Mouse (Mus musculus): ENCODE results near the gene Cyb5r3.

Gene Cyb5r3

DNA sequence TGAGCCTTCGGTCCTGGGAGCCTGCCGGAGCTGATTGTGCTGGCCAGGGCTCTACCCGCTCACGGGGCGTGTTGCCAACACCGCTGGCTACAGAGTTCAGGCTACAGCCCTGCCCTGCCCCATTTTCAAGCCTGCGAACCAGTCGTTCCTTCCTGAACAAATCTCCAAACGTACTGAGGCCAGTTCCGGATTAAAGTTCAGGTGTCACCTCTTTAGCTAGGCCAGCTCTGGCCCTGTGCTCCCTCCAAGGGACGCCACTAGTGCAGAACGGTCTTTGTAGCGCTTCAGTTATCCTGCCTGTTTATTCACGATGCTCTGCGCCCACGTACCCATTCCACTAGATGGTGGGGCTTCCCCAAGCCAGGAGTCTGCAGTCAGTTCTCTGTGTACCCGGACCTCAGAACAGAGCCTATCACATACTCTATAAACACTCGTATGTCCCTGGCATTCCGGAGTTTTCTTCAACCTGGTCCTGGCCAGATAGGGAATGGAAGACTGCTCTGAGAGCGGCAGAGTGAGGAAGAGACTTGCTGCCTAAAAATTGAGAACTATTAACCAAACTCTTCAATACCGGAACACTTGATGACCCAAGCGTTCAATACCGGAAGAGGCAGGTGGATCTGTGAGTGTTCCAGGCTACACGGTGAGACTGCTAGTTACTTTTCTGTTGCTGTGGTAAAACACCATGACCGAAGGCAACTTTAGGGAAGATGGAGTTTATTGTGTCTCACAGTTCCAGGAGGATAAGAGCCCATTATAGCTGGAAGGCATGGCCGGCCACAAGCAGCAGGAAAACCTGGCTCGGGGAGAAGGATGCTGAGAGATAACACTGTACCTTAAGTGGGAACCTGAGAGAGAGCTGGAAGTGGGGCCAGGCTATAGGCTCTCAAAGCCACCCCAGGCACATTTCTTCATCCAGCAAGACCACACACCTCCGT, at the start of gene Cyb5r3:
Gene Cyb5r3, minus strand, starts transcription at position 101 of the 938 bp plus-strand sequence.
- no peak for DNase-seq (ENCODE audit: low read depth, low spot score)

DNA sequence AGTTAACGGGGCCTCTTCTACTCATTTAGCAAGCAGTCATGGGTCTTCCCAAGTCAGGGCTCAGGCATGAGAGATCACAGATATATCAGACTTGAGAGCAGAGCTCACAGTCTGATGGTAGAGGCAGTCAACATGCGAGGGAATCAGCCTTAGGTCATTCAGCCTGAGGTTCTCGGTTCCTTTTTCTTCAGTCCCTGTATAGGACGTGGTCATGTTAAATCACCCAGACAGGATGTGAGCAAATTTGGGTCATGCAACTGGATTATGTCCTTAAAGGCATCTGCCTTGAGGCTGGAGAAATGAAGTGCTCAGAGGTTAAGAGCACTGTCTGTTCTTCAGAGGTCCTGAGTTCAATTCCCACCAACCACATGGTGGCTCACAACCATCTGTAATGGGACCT, 49.3 kb upstream of the Cyb5r3 start:
- DNase-seq (ENCODE audit: low read depth, low spot score), result no peak

DNA sequence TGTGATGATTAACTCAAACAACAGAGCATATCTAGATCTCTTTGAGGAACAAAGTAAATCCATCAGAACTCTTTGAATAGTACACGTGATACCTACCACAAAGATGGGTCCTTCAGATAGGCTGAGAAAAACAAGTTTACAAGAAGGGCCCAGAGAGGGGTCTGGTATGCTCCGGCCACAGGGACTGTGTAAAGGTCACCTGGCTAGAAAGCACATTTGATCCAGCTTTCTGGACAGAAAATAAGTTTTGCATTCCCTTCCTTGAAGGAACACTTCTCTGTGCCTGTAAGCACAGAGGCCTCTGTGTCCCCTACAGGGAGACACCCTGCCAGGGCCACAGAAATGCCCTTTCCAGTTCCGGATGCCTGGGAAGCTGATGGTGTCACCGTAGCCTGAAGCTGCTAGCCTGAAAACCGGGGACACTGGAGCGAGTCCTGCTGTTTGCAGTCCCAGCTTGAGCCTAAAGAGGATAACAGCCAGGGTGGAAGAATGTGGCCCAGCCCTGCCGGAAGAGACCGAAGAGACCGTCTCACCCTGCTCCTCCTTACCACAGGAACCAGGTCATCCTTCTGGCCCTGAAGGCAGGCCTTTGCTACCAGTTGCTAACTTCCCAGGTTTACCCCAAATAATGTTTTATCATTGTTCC, 48.1 kb upstream of the Cyb5r3 start:
- no peak for DNase-seq (ENCODE audit: low read depth, low spot score)

DNA sequence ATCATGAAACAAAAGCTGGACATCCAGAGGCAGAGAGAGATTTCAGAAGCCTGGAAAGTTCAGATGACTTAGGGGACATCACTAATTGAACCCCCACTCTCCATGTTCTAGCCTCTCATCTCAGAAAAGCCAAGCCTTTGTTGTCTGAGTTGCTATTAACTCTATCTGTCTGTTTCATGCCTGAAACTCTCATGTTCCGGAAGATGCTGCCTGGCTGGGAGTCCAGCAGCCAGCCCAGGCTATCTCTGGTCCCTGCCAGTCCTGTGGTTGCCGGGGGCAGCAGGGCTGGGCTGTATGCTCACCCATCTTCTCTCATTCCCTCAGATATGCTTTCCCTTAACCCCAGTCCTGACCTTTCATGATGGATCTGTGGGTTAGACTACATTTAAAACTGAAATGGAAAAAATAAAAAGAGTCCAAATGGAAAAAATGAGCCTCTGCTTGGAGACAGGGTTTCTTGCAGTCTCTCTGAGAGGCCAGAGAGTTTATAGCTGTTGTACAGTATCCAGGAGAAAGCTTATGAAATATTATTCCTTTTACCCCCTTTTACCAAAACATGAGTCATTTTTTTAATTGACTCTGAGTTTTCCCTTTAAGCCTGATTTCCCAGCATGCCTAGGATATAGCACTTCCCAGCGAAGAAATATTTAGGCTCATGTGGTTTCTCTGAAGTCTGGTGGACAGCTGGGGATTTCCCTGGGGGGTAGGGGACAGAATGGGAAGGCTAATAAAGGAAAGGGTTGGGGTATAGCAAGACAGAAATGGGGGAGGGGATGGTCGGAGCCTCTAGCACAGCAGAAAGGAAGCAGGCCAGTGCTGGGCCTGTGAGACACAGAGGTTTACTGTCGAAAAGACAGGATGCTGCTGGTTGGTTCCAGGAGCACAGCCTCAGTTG, 43.2 kb upstream of the Cyb5r3 start:
- DNase-seq (ENCODE audit: low read depth, low spot score), result peak; percentile 20

DNA sequence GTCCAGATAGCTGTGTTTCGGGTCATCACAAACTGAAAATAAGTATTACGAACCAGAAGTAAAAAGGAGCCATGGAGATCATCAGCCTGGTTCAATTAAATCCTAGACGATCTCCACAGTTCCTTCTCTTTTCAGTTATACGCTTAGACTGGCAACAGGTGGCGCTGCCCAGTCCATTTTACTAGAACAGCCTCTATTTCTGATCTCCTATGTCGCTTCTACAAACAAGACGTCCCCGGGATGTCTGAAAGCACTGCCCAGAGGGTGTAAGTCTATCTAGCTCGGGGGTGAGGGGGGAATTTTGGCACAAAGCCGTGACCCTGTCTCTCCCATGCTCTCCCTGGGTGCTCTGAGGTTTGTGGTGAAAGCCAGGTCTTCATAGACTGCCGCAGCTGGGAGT, 37.8 kb upstream of the Cyb5r3 start:
- DNase-seq (ENCODE audit: low read depth, low spot score), result peak; percentile 67

DNA sequence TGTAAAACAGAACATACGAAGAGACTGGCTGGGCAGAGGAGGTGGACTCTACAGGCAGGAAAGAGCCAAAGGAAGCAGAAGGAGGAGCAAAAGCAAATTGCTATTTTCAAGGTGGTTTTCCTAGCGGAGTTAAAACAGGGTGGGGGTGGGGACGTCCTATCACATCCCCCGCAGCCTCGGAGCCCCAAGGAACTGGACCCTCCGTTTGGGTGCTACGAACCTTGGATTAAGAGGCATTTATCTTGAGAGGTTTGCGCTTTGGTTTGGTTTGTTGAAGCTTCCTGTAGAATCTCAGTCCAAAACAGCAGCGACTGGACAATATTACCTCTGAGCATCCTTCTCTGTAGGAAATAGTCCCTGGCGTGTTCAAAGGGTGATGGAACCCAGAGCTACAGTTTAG, 37.3 kb upstream of the Cyb5r3 start:
- peak; percentile 22 for DNase-seq (ENCODE audit: low read depth, low spot score)

DNA sequence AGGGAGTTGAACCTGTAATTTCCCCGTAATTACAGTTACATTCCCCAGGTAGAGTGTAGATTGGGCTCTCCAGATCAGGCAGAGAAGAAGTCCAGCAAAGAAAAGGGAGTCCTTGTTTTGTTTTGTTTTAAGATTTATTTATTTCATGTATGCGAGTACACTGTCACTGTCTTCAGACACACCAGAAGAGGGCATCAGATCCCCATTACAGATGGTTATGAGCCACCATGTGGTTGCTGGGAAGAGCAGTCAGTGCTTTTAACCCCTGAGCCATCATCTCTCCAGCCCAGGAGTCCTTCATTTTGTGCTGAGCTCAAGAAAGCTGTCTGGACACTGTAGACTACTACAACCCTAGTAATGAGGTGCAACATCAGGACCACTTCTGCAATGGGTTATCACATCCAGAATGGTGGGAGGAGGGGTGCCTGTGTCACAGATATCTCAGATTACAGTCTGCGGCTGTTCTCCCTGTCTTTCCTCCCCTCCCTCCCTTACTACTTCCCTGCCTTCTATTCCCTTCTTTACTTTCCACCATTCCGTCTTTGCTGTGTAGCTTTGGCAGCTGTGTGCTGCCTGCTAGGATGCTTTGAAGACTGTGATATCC, 36.8 kb upstream of the Cyb5r3 start:
- DNase-seq (ENCODE audit: low read depth, low spot score), result no peak

DNA sequence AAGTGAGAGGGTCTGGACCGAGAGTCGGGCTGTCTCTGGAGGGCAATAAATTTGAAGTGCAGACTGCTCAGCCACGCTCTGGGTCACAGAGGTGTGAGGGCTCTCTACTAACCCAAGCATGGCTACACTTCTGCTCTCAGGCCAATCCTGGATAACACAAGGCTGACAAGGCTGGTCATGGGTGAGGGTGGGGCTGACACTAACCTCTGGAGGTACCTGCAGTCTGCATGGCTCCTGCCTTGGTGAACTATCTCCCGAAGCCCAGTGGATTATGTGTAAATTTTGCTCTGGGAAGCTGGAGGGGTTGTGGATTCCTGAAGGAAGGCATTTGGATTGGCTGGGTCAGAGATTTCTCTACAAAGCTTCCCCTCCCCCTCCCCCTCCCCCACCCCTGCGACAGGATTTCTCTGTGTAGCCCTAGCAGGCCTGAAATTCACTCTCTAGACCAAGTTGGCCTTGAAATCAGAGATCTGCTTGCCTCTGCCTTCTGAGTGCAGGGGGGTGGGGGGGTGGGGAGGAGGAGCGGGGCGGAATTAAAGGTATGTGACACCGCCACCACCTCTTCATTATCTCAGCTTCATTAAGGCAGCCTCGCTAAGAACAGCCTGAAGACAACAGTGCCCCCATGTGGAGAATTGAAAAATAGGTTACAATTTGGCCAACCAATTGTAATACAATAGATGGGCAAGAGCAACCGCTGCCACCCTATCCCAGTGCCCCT, 32.5 kb upstream of the Cyb5r3 start:
- DNase-seq (ENCODE audit: low read depth, low spot score), result peak; percentile 77

DNA sequence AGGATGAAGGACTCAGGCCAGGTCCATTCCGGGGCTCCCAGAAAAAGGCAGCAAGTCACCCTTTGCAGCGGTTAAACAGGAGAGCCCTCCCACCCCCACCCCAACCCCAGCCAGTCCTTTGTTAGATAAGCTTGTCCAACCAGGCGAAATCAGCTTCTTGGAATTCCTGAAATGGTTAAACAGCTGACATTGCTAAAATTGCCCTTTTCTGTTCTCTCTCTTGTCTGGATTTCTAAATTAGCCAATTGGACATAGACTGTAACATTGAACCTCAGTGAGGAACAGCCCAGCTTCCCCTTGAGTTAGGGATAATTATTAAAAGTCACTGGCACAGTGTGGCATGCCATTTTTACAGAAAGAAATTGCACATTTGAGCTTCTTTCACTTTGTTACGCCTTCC, 30.0 kb upstream of the Cyb5r3 start:
- DNase-seq (ENCODE audit: low read depth, low spot score), result no peak

DNA sequence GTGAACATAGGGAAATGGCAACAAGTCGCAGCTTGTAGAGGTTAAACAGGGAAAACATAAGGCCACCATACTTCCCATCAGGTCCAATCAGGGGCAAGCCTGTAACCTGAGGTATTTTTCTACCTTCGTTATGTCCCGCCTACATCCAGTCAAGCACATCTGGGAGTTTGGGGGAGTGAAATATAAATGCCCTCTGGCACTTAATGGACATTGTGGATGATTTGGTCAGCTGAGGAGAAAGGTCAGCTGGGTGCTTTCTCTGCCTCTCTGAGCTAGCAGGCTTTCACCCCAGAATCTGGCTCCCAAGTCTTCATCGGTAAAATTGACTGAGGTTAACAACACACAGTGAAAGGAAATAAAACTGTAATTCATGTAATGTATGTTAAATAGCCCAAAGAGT, 21.0 kb upstream of the Cyb5r3 start:
- no peak for DNase-seq (ENCODE audit: low read depth, low spot score)

DNA sequence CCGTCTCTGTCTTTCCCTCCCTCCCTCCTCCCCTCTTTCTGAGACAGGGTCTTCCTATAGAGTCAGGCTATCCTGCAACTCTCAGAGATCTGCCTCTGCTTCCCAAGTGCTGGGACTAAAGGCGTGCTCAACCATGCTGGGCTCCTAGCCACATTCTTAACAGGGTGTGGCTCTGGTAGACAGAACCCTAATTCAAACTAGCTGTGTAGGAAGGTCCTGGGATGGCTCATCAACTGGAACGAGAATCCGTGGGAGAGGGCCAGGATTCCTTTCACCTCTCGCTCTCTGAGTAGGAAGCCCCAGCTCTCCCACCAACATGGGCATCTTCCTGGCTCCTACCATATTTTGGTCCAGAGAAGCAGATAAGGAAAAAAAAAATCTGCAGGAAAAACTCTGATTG, 10.0 kb upstream of the Cyb5r3 start:
- no peak for DNase-seq (ENCODE audit: low read depth, low spot score)

DNA sequence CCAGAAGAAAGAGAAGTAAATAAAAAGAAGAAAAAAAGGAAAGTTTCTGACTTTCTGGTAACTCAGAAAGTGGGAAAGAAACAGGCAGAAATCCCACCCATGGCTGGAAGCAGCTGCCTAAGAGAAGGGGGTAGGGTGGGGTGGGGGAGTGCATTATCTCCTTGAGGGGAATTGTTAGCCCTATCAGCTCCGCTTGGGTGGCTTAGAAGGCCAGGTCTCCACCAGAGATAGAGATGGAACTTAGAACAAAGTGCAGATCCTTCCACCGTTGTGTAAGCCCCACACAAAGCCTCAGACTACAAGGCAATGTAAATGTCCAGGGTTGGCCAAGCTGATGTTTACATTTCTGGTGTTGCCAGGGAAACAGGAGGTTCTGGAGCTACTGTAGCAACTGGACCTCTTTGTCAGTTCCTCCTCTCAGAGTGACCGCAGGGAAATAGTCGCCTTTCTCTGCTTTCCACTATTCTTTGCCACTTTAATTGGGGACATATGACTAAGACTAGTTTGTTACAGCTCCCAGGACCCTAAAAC, 9.5 kb upstream of the Cyb5r3 start:
- no peak for DNase-seq (ENCODE audit: low read depth, low spot score)

DNA sequence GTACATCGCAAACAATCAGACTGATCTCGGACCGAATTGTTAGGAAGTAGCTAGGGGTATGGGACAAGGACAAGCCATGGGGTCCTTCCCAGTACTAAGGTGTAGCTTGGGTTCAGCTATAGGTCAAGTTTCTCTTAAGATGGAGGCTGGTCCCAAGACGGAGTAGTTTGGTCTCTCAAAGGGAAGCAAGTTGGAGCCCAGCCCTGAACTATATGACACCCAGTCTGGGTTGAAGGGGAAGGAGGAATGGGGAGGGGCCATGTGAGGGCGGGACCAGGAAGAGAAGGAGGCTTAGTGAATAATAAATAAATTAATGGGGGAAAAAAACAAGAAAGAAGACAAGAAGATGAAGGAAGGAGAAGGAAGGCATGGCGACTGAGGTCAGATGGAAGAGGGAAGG, 7.6 kb upstream of the Cyb5r3 start:
- no peak for DNase-seq (ENCODE audit: low read depth, low spot score)

DNA sequence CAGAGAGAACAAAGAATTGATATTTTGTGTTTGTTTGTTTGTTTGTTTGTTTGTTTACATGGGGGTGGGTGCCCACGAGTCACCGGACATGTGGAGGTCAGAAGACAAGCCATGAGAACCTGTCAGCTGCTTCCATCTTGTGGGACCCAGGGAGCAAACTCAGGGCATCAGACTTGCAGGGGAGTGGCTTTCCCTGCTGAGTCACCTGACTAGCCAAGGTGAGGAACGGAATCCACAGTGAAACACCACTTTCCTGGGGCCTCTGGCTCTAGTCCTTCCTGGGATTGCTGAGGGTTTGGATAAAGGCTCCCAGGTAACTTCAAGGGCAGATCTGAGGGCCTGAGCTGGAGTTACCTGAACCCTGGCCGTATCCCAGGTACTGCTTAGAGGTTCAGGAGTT, 4.3 kb upstream of the Cyb5r3 start:
- DNase-seq (ENCODE audit: low read depth, low spot score), result no peak

DNA sequence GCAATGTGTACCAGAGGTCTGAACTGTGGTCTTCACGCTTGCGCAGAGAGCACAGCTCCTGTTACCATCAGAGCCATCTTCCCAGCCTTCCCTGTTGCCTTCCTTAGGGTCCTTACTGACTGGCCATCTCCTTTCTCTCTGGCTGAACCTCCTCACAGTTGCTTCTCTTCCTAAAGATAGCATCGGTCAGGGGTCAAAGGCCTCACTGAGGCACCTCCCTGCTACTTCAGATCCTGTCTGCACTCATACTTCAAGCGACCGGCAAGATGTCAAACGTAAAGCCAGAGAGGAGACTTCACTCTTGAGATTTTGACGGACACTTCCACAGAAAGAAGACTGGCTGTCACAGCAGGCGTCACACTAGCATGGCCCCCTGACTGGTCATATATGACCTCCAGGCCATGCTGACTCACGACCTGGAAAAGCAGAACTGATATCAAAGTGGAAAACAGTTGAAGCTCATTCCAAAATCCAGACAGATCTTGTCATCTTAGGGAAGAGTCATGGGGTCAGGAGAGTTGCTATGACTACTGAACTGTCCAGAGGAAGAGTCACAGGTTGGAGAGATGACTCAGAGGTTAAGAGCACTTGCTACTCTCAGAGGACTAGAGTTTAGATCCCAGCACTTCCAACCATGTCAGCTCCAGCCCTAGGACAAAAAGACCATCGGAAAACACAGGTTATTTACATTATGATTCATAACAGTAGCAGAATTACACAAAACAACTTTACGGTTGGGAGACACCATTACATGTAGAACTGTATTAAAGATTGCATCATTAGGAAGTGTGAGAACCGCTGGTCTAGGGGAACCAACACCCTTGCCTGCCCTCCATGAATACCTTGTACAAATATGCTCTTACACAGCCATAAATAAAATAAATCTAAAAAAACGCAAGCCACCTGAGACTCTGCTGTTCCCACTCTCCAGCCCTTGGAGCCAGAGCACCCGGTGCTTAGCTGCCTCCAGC, 1.8 kb upstream of the Cyb5r3 start:
- DNase-seq (ENCODE audit: low read depth, low spot score), result no peak

DNA sequence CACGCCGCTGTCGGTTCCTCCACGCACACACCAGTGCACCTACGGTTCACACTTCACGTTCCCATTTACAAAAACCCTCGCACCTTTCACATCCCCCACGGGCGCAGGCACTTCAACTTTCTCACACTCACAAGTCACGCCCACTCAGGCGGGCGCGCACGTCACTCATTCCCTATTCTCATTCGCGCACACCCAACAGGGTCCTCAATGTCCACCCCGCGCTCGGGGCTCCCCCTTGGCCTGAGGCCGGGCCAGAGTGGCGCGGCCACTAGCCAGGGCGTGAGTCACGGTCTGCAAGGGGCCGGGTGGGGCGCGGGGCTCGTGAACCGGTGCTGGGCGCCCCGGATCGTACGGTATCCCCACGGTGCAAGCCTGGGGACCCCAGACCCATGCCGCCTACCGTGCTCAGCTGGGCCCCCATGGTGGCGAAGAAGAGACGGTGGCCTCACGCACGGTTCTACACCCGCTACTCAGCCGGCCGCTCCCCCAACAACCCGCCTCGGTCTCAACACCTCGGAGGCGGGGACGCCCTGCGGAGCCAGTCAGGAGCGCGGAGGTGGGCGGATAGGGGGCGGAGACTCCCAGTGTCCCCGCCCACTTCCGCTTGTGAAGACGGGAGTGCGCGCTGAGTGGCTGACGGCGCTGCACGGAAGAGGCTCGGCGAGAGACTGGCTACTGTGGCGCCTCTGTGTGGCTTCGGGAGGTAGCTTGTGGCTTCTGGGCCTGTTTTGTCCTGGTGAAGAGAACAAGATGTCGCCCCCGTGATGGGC, 495 bp downstream of the Cyb5r3 start:
- DNase-seq (ENCODE audit: low read depth, low spot score), result peak; percentile 99

DNA sequence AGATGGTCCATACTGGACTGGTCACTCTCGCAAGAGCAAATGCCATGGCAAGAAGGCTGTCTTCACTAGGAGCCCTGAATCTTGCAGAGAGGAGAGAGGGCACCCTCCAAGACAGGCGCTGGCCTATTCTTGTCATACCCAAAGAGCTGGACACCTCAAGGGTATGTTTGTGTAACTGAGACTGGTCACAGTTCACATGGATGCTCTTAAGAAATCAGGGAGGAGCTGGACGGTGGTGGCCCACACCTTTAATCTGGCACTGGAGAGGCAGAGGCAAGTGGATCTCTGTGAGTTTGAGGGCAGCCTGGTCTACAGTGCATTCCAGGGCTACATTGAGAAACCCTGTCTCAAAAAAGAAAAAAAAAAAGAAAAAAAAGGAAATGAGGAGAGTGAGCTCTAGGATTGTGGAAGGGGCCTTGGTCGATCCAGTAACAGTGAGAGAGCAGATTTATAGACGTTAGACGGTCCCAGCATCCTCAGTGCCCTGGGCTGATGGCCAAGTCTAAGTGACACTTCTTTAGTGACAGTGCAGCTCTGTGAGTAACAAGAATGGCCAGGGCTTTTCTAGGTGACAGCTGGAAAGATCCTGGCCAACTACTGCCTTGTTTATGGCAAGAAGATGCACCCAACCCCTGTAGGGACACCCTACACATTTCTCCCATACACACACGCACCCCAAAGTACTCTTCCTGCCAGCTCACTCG, 1.3 kb downstream of the Cyb5r3 start:
- no peak for DNase-seq (ENCODE audit: low read depth, low spot score)

All from brain, adult 2 months (tissue).